Mouse (Mus musculus): ENCODE measurements around the gene Pum2.

DNA sequence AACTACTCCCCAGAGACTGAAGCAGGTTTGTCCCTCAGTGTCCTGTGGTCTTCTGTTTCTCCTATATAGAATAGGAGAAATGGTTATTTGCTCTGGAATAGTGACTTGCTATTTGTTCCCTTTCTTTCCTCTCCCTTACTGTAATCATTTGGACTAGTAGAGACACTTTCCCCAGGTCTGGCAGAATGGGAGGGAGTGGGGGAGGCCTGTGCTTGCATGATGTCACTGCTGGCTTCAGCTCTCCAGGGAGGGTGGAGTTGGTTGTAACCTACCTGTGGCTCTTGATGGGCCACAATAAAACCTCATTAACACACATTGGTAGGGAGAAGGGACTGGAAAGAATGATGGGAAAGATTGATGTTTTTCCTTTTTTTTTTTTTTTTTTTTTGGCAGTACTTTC, 100.2 kb downstream of the Pum2 start:
- TF ChIP-seq POLR2A (IDR thresholded peaks at IDR 0.05; ENCODE audit: borderline replicate concordance, control insufficient read depth, low read depth, low read length) (no peak), CTCF (IDR thresholded peaks at IDR 0.05; ENCODE audit: control insufficient read depth, insufficient read depth, low read length) (no peak)

Measured in bone marrow, adult 2 months (tissue).